Mouse (Mus musculus): ENCODE results near the gene Gtf3c2.

DNA sequence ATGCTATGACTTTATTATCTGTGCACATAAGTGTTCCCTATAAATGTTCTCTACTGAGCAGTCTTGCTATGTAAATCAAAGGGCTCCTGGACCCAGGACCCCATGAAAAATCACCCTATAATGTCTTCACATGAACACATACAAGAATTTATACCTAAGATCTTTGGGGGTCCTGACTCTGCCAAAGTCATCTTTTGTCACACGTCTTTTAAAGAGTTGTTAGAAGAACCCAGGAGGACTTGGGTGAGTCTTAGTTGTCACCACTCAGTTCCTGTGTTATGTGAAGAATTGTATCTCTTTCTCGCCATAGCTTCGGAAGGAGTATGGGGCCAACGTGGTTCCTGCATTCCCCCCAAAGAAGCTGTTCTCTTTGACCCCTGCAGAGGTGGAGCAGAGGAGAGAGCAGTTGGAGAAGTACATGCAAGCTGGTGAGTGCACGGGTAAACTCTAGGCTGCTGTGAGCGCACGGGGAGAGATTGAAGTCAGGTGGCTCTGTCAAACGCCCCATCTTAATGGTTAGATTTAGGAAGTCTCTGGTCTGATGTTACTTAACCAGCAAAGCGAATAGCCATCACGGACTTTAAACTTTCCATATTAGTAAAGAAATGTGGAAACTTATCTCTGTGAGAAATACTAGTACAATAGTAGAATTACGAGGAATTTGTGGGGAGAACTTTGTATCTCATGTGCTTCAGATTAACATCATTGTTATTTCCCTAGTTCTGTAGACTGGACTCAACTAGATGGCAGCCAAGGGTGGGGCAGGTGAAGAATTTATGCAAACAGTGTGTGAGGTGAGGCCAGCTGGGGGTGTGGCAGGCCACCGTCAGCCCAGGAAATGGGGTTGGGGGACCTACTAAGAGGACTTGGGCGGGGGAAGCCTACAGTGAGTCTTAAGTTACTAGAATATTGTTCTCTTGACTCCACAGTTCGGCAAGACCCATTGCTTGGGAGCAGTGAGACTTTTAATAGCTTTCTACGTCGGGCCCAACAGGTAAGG, 14.8 kb upstream of the Gtf3c2 start:
- TF ChIP-seq EP300 (IDR thresholded peaks at IDR 0.05; ENCODE audit: low read depth) (no peak), CTCF (IDR thresholded peaks at IDR 0.05; ENCODE audit: low read depth) (no peak)

All from liver, postnatal 0 days (tissue).